Mouse (Mus musculus) megakaryocyte, embryonic 14.5 days (primary cell): Measurements from ENCODE around the gene Mcm5. TPM values are rescaled to one million over a fixed set of nuclear protein-coding genes. Genes with fewer than 3 reads are reported as not detected.

ENCODE experiments used
- H3K27me3 ChIP-seq: replicated peaks from 2 replicates; pipeline ENCODE3; 2012; ENCODE audit warnings: inconsistent platforms
- H3K36me3 ChIP-seq: replicated peaks from 2 replicates; pipeline ENCODE3; 2012; ENCODE audit warnings: low read length, inconsistent platforms, mixed read lengths
- H3K4me1 ChIP-seq: 2 replicates; pipeline ENCODE4 v1.6.1; 2012; ENCODE audit warnings: inconsistent platforms
- H3K4me3 ChIP-seq: replicated peaks from 2 replicates; pipeline ENCODE3; 2012; ENCODE audit warnings: moderate library complexity, mild to moderate bottlenecking, inconsistent platforms
- H3K9me3 ChIP-seq: 2 replicates; pipeline ENCODE4 v1.6.1; 2012; ENCODE audit warnings: inconsistent platforms
- FLI1 ChIP-seq: IDR thresholded peaks from 2 replicates; pipeline ENCODE4 v1.6.1; 2012; ENCODE audit warnings: low read length, inconsistent platforms, mixed read lengths
- GATA1 ChIP-seq: IDR thresholded peaks from 3 replicates; pipeline ENCODE4 v1.6.1; 2012; ENCODE audit warnings: mixed read lengths, low read length, inconsistent platforms, borderline replicate concordance
- polyA plus RNA-seq: library from polyadenylated mRNA; stranded (reverse); fragments of >175 nt; gene quantifications from 2 replicates; pipeline ENCODE4 v1.2.3, GENCODE M21; 2012; ENCODE audit warnings: low replicate concordance; ENCODE audit not compliant: insufficient read depth

The Mcm5 gene
- polyA plus RNA-seq, 1 experiment = 16.7 TPM

DNA sequence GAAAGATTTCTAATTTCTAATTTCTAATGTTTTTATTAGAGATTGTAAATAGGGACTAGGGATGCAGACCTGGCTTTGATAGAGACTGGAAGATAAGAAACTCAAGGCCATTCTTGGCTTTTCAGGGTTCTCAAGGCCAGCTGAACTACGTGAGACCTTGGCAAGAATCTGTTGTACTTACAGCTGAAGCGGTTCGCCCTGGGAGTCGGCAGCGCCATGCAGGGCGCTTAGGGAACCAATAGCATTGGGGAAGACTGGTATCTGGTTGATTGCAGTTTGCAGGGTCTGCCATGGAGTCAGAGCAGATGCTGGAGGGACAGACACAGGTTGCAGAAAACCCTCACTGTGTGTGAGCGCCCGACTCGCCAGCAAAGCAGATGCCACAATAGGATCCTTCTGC is 30.5 kb upstream of the Mcm5 start:
- Histone ChIP-seq H3K4me1 (peaks cover 28% of the 10 kb centered on the region), H3K36me3 (no peaks in the 10 kb centered on the region), H3K27me3 (peaks cover 11% of the 10 kb centered on the region), H3K9me3 (no peaks in the 10 kb centered on the region), H3K4me3 (no peak overlapping the region)
- TF ChIP-seq FLI1 (no peak), GATA1 (no peak)

DNA sequence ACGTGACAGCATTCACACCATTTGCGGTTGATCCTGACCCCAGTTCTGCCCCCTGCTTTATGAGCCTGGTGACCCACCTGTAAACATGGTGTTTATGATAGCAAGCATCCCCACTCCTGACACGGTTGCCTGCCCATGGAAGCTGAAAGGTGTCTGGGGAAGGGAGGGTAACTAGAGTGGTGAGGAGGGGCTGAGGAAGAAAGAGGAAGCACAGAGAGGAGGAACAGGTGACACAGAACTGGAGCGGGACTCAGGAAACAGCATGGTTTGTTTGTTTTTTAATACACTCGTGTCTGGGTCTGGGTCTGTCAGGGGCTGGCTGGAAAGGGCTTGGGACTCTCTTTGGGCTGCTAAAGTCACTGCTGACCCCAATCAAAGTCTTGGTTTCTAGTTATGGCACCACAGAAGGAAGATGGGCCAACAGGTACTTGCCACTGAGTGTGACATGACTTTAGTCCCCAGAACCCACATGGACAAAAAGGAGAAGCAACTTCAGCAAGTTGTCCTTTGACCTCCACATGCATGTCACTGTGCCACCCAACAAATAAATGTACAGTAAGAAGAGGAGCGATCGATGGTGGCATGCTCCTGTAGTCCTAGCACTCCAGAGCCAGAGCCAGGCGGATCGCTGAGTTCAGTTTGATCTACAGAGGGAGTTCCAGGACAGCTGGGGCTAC is 27.9 kb upstream of the Mcm5 start:
- no peak for TF ChIP-seq GATA1
- TF ChIP-seq FLI1 = no peak
- Histone ChIP-seq H3K27me3 (peaks cover 8% of the 10 kb centered on the region), H3K9me3 (no peaks in the 10 kb centered on the region), H3K4me3 (peak overlapping the region; percentile 4), H3K36me3 (no peaks in the 10 kb centered on the region), H3K4me1 (peaks cover 53% of the 10 kb centered on the region)

DNA sequence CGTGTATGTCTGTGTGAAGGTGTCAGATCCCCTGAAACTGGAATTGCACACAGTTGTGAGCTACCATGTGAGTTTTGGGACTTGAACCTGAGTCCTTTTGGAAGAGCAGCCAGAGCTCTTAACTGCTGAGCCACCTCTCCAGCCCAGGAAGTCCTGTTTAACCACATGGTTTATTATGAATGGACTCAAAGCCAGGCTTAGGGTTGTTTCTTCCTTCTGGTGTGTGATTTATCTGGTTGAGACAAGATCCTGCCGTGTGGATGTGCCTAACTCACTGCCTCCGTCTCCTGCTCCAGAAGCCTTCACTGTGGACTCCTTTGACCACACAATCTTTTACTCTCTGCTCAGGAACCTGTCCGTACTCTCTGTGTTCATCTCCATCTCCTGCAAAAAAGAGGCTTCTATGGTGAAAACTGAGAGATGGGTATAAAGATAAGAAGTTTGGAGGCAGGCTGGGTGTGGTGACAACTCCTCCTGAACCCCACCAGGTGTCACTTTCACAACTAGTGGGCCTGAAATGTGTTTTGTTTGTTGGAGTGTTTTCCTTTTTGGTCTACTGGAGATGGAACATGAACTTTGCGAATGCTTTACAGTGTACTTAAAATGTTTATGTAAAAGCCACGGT is 27.1 kb upstream of the Mcm5 start:
- H3K9me3 ChIP-seq = no peaks in the 10 kb centered on the region
- no peak for TF ChIP-seq GATA1
- TF ChIP-seq FLI1 = no peak
- H3K4me1 ChIP-seq = peaks cover 59% of the 10 kb centered on the region
- peaks cover 8% of the 10 kb centered on the region for H3K27me3 ChIP-seq
- H3K36me3 ChIP-seq = no peaks in the 10 kb centered on the region
- no peak overlapping the region for H3K4me3 ChIP-seq

DNA sequence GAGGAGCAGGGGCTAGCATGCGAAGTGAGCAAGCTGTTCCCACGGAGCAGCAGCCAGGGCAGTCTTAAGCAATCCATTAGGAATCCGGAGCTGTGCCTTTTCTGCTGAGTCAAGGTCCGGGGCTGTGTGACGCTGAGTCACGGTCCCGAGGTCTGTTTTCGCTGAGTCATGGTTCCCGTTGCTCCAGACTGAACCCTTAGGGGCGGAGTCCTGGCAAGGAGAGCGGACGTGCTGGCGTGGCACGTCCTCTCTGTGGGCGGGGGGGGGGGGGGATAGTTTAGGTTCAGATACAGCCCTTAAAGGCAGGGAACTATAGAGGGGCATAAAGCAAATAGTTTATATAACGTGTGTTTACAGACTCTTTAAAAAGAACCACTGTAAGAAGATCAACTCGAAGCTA is 25.5 kb upstream of the Mcm5 start:
- TF ChIP-seq GATA1 (no peak), FLI1 (no peak)
- H3K36me3 ChIP-seq = no peaks in the 10 kb centered on the region
- peak overlapping the region; percentile 91 for H3K4me3 ChIP-seq
- H3K27me3 ChIP-seq = peaks cover 8% of the 10 kb centered on the region
- peaks cover 69% of the 10 kb centered on the region for H3K4me1 ChIP-seq
- no peaks in the 10 kb centered on the region for H3K9me3 ChIP-seq

DNA sequence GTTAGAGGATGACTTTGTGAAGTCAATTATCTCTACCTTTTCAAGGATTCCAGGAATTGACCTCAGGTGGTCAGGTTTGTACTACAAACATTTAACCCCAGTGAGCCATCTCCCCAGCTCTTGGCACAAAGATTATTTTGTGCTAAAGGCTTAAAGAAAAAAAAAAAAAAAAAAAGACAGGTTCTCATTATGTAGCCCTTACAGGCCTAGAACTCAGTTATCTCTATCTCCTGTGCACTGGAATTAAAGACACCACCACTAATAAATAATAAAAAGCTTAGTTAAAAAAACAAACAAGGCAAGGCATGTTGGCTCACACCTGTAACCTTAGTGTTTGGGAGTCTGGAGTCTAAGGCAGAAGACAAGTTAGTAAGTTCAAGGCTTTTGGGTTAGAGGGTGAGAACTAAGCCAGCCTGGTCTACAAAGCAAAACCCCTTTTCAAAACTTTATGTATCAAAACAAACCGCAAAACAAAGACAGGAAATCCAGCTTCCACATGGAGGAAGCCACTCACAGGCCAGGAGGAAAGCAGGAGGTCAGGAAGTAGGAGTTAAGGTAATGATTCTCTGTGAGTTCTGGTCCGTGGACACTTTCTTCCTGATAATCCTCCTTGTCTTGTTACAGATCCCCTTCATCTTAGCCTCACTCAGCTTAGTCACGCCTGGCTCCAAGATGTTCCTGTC is 24.8 kb upstream of the Mcm5 start:
- Histone ChIP-seq H3K9me3 (no peaks in the 10 kb centered on the region), H3K4me1 (peaks cover 76% of the 10 kb centered on the region), H3K36me3 (no peaks in the 10 kb centered on the region), H3K4me3 (peak overlapping the region; percentile 47), H3K27me3 (peaks cover 8% of the 10 kb centered on the region)
- TF ChIP-seq GATA1 (no peak), FLI1 (no peak)

DNA sequence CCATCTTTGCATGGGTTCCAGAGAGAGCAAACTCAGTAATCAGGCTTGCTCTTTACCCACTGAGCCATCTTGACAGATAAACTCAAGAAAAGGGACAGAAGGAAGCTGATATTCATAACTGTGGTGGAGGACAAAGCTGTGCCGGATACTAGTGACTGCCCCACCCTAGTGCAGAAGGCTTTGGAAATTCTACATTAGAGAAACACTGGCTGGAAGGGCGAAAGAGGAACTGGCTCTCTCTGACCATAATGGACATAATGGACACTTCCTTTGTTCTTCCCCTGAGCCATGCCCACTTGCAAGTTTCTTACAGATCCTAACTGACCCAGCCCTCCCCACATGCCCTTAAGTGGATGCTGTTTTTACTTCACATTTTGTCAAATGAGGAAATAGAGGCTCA is 23.4 kb upstream of the Mcm5 start:
- peaks cover 91% of the 10 kb centered on the region for H3K4me1 ChIP-seq
- no peaks in the 10 kb centered on the region for H3K9me3 ChIP-seq
- no peak for TF ChIP-seq GATA1
- TF ChIP-seq FLI1 = no peak
- H3K27me3 ChIP-seq = peaks cover 19% of the 10 kb centered on the region
- no peak overlapping the region for H3K4me3 ChIP-seq
- no peaks in the 10 kb centered on the region for H3K36me3 ChIP-seq

DNA sequence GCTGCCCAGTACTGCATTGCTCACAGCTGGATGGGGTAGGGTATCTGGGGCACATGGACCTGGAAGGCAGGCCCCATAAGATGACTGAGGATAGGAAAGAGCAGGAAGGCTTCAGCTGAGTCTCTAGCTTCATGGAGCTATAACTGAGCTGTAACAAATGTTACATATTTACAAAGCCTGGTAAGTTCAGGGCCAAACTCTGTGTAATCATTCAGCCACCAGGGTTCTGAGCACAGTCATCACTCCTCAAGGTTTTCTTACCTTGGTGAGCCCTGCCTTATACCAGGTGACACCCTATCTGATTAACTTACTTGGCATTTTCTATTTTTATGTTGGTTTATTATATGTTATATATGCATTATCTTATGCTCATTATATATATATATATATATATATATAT is 22.2 kb upstream of the Mcm5 start:
- Histone ChIP-seq H3K27me3 (peaks cover 18% of the 10 kb centered on the region), H3K36me3 (no peaks in the 10 kb centered on the region), H3K4me3 (no peak overlapping the region), H3K9me3 (peaks cover 2% of the 10 kb centered on the region; the same call in 1 of the 2 replicates), H3K4me1 (peaks cover 85% of the 10 kb centered on the region)
- TF ChIP-seq GATA1 (no peak), FLI1 (no peak)

DNA sequence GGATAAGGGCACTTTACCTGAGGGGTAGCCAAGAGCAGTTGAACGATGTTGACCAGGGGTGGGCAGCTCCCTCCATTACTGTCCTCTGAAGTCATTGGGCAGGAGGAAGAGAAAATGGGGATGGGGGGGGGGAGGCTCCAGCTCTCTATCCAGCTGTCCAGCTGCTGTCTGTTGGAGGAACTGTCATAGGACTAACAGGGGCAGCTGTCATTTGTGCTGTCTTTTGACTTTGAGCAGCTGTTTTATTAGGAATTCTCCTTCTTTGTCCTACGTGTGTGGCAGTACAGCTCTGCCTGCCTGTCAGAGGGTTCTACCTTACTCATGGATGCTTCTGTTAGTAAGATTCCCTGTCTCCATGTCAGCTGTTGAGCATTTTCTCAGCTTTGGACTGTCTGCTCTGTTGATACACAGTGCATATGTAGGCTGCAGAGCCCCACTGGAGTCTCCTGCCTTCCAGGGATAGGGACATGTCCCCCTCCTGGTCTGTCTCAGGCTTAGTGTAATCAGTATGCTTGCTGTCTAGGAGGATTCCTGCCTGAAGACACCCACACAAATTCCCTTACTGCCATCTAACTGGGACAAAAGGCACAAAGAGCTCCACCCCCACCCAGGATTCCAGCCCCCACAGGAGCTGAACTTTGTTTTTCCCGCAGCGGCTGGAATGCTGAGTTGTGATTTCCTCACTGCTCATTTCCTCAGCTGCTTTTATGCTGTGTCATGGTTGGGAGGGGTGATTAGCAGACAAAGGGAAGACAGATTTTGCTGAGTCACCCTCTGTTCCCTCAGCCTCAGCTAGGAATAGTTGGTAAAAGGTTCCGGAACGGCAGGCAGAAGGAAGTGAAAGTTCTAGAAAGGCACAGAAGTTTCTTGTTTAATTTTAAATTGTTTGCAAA is 20.1 kb upstream of the Mcm5 start:
- Histone ChIP-seq H3K36me3 (no peaks in the 10 kb centered on the region), H3K27me3 (peaks cover 21% of the 10 kb centered on the region), H3K4me1 (peaks cover 78% of the 10 kb centered on the region), H3K9me3 (peaks cover 2% of the 10 kb centered on the region; the same call in 1 of the 2 replicates), H3K4me3 (peak overlapping the region; percentile 87)
- no peak for TF ChIP-seq FLI1
- TF ChIP-seq GATA1 = no peak

DNA sequence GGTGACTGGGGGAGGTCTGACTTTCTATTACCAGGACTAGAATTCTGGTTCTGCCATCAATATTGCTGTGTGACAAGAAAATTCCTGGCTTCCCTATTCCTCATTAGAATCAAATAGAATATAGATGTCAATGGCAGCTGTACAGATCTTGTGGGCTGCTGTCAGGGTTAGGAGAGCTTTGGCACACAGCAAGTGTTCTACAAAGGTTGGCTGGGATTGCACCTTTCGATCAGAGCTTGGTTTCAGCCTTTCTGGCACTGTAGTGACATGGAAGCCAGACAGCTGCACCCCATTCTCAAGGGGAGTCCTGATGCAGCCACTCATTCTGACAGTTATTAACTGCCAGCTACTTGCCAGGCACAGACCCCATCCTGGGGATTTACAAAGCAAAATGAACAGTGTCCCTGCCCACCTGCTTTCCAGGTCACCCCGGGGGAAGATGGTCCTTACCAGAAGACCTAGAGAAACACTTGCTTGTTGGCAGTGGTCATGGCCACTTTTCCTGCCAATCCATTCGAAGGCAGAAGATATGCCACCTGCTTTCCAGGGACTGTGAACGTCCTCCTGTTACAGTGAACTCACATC is 18.5 kb upstream of the Mcm5 start:
- H3K27me3 ChIP-seq = peaks cover 21% of the 10 kb centered on the region
- peaks cover 2% of the 10 kb centered on the region; the same call in 1 of the 2 replicates for H3K9me3 ChIP-seq
- H3K36me3 ChIP-seq = peaks cover 5% of the 10 kb centered on the region
- peaks cover 76% of the 10 kb centered on the region for H3K4me1 ChIP-seq
- no peak for TF ChIP-seq FLI1
- no peak for TF ChIP-seq GATA1
- H3K4me3 ChIP-seq = no peak overlapping the region
